Mouse (Mus musculus): ENCODE data around the gene Zfp871. TPM values are rescaled to one million over a fixed set of nuclear protein-coding genes. Genes with fewer than 3 reads are reported as not detected.

Gene Zfp871
- total and polyA plus RNA-seq, 3 experiments: 9.3 to 13.4 (median 9.8) TPM

DNA sequence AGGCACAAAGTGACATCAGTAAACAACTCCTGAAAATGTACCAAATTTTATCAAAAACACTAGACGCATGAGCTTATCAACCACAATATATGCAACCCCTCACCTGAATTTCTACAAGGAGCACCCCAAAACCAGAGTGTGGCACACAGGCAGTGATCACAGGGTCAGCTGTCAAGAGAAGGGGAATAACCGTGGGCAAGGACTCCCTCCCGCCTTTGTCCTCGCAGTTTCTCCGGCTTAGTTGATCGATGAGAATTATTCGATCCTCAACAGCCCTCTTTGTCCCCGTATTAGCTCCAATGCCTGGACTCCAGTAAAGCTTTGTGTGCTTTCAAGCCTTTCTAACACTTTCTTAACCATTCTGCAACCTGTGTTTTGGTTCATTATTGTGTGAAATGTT is 20.8 kb upstream of the Zfp871 start:
- DNase-seq (ENCODE audit: extremely low read depth): no peak
- H3K9ac ChIP-seq (ENCODE audit: insufficient read depth, low read depth): no peak overlapping the region
- in situ Hi-C loops (cut with MboI; ENCODE audit: low pct_ligation_motif_present, low pct_unique_long_range_greater_than_20kb, low sequenced_read_pairs): no loop called here

DNA sequence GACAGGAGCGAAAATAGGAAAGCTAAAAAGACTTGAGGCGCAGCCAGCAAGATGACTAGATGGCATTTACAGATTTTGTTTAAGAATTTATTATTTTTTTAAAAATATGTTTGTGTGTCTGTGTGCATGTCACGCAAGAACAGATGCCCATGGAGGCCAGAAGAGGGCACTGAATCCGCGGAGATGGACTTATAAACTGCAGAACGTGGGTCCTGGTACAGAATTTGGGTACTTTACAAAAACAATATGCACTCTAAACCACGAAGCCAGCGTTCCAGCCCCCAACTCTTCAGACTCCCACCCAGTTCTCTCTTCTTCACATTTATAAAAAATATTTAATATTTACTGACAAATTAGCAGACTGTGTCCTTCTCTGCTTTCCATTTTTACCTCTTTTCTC is 1.2 kb upstream of the Zfp871 start:
- H3K4me1 ChIP-seq (ENCODE audit: control insufficient read depth in 1 of 2, insufficient read depth in 2 of 2): peaks cover 7 to 16% of the 10 kb centered on the region in 2 experiments; a peak in 3 of 4 replicates
- no peak overlapping the region for H3K27ac ChIP-seq (ENCODE audit: insufficient read depth, low read depth)
- no peaks in the 10 kb centered on the region for H3K9me3 ChIP-seq (replicated peaks; ENCODE audit: low read length)
- H3K4me2 ChIP-seq (ENCODE audit: insufficient read depth, low read depth, poor library complexity, severe bottlenecking): peak overlapping the region; percentile 99
- dilution Hi-C loops (cut with MboI; ENCODE audit: extremely low pct_ligation_motif_present, extremely low pct_unique_long_range_greater_than_20kb, low sequenced_read_pairs): no loop called here
- H3K36me3 ChIP-seq (replicated peaks in 1 of 2; ENCODE audit: control insufficient read depth in 1 of 2, insufficient read depth in 1 of 2, low read length in 1 of 2): peaks cover 16 to 19% of the 10 kb centered on the region in 2 experiments
- H3K9ac ChIP-seq (ENCODE audit: insufficient read depth, low read depth): no peak overlapping the region
- peaks cover 32% of the 10 kb centered on the region for H3K79me2 ChIP-seq (replicated peaks; ENCODE audit: control insufficient read depth, extremely low read depth, insufficient read depth, poor library complexity, severe bottlenecking)
- no peaks in the 10 kb centered on the region for H3K27me3 ChIP-seq (replicated peaks)
- 0 out of 4 replicates have a peak, but pooled peaks of 1 of the 2 experiments have one; percentile 13 for TF ChIP-seq CTCF (conservative IDR thresholded peaks at IDR 0.05 in 1 of 2, IDR thresholded peaks at IDR 0.05 in 1 of 2; ENCODE audit: low read depth in 2 of 2, low read length in 2 of 2)
- TF ChIP-seq USF2 (conservative IDR thresholded peaks at IDR 0.05; ENCODE audit: low read depth, low read length): no peak
- TF ChIP-seq ELF1 (IDR thresholded peaks at IDR 0.05; ENCODE audit: low read depth, low read length): no peak
- no peak for TF ChIP-seq GABPA (IDR thresholded peaks at IDR 0.05; ENCODE audit: insufficient replicate concordance, low read depth, low read length)
- TF ChIP-seq MAZ (IDR thresholded peaks at IDR 0.05; ENCODE audit: low read depth, low read length): no peak
- in situ Hi-C loops (cut with MboI; ENCODE audit: low pct_ligation_motif_present, low pct_unique_long_range_greater_than_20kb, low sequenced_read_pairs): no loop called here
- no peak overlapping the region for H3K4me3 ChIP-seq (replicated peaks in 1 of 3; ENCODE audit: low read depth in 2 of 3, low read length in 2 of 3, poor library complexity in 1 of 3)
- no peak for DNase-seq (ENCODE audit: extremely low read depth)

More for the DNA sequence above, 20.8 kb upstream of the Zfp871 start:
- H3K79me2 ChIP-seq (replicated peaks; ENCODE audit: control insufficient read depth, extremely low read depth, insufficient read depth, poor library complexity, severe bottlenecking): no peaks in the 10 kb centered on the region
- H3K27ac ChIP-seq (ENCODE audit: insufficient read depth, low read depth): no peak overlapping the region
- dilution Hi-C loops (cut with MboI; ENCODE audit: extremely low pct_ligation_motif_present, extremely low pct_unique_long_range_greater_than_20kb, low sequenced_read_pairs): no loop called here
- H3K36me3 ChIP-seq (replicated peaks in 1 of 2; ENCODE audit: control insufficient read depth in 1 of 2, insufficient read depth in 1 of 2, low read length in 1 of 2): peaks cover 0 to 4% of the 10 kb centered on the region in 2 experiments
- no peak overlapping the region for H3K4me2 ChIP-seq (ENCODE audit: insufficient read depth, low read depth, poor library complexity, severe bottlenecking)
- TF ChIP-seq MYC (IDR thresholded peaks at IDR 0.05; ENCODE audit: low read depth, low read length) (no peak), ETS1 (conservative IDR thresholded peaks at IDR 0.05; ENCODE audit: low read depth, low read length) (no peak), HCFC1 (IDR thresholded peaks at IDR 0.05; ENCODE audit: low read depth, low read length) (no peak)
- H3K4me3 ChIP-seq (replicated peaks in 1 of 3; ENCODE audit: low read depth in 2 of 3, low read length in 2 of 3, poor library complexity in 1 of 3): peak overlapping the region in 2 of 3 experiments; percentile 61
- H3K27me3 ChIP-seq (replicated peaks): no peaks in the 10 kb centered on the region
- H3K9me3 ChIP-seq (replicated peaks; ENCODE audit: low read length): no peaks in the 10 kb centered on the region
- peaks cover 12 to 46% of the 10 kb centered on the region in 2 experiments for H3K4me1 ChIP-seq (ENCODE audit: control insufficient read depth in 1 of 2, insufficient read depth in 2 of 2)

DNA sequence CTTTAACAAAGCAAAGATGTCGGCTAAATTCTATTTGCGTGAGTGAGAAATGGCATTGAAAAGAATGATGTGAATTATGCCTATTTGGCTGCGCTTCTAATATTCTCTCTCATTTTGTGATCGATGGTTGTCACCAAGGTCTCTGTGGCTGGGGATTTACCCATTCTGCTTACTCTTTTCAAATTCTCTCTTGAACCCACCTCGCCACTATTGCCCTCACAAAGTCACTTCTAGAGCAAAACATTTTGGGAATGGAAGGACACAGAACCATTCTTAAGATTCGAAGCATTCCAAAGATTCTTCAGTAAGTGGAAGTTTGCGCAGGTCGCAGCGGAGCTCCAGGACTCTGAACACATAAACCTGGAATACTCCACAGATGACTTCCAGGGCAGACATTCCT is 489 bp upstream of the Zfp871 start:
- peaks cover 22 to 26% of the 10 kb centered on the region in 2 experiments for H3K36me3 ChIP-seq (replicated peaks in 1 of 2; ENCODE audit: control insufficient read depth in 1 of 2, insufficient read depth in 1 of 2, low read length in 1 of 2)
- peaks cover 7 to 16% of the 10 kb centered on the region in 2 experiments; a peak in 3 of 4 replicates for H3K4me1 ChIP-seq (ENCODE audit: control insufficient read depth in 1 of 2, insufficient read depth in 2 of 2)
- H3K4me3 ChIP-seq (replicated peaks in 1 of 3; ENCODE audit: low read depth in 2 of 3, low read length in 2 of 3, poor library complexity in 1 of 3): peak overlapping the region; percentile 80 to 100 (median 98)
- DNase-seq (ENCODE audit: extremely low read depth): no peak
- H3K79me2 ChIP-seq (replicated peaks; ENCODE audit: control insufficient read depth, extremely low read depth, insufficient read depth, poor library complexity, severe bottlenecking): peaks cover 38% of the 10 kb centered on the region
- dilution Hi-C loops (cut with MboI; ENCODE audit: extremely low pct_ligation_motif_present, extremely low pct_unique_long_range_greater_than_20kb, low sequenced_read_pairs) (no loop called here), in situ Hi-C loops (cut with MboI; ENCODE audit: low pct_ligation_motif_present, low pct_unique_long_range_greater_than_20kb, low sequenced_read_pairs) (no loop called here)
- H3K9ac ChIP-seq (ENCODE audit: insufficient read depth, low read depth): peak overlapping the region; percentile 89
- peak overlapping the region; percentile 99 for H3K4me2 ChIP-seq (ENCODE audit: insufficient read depth, low read depth, poor library complexity, severe bottlenecking)
- H3K9me3 ChIP-seq (replicated peaks; ENCODE audit: low read length): no peaks in the 10 kb centered on the region
- TF ChIP-seq USF2 (conservative IDR thresholded peaks at IDR 0.05; ENCODE audit: low read depth, low read length) (no peak), MAX (IDR thresholded peaks at IDR 0.05; ENCODE audit: low read length) (0 out of 2 replicates have a peak, but pooled peaks have one; percentile 2), EP300 (IDR thresholded peaks at IDR 0.05; ENCODE audit: low read length) (no peak), JUN (IDR thresholded peaks at IDR 0.05; ENCODE audit: insufficient read depth, low read depth, low read length) (no peak), MAFK (IDR thresholded peaks at IDR 0.05; ENCODE audit: insufficient replicate concordance, low read length) (no peak), USF1 (IDR thresholded peaks at IDR 0.05; ENCODE audit: low read depth, low read length) (no peak)
- H3K27me3 ChIP-seq (replicated peaks): no peaks in the 10 kb centered on the region
- H3K27ac ChIP-seq (ENCODE audit: insufficient read depth, low read depth): no peak overlapping the region

Measured in CH12.LX (cell line).